Mouse (Mus musculus) heart, adult 2 months (tissue): ENCODE results near the gene Kazald1. TPM values are rescaled to one million over a fixed set of nuclear protein-coding genes. Genes with fewer than 3 reads are reported as not detected.
A peak's percentile ranks its signal among the peaks of the same experiment; 100 is the strongest.

Source experiments
- DNase-seq, 2 experiments: peaks; one replicate each; pipeline ENCODE4 v3.0.0; 2021
- H3K27ac ChIP-seq: fragments of 200-600 bp; 2 replicates; pipeline ENCODE4 v1.8.1; 2022
- H3K27me3 ChIP-seq: fragments of 200-500 bp; 2 replicates; pipeline ENCODE4 v1.6.1; 2012; ENCODE audit warnings: mild to moderate bottlenecking, low read length, inconsistent platforms, mixed read lengths; ENCODE audit not compliant: control insufficient read depth, insufficient read depth
- H3K36me3 ChIP-seq: fragments of 200-500 bp; 2 replicates; pipeline ENCODE4 v1.6.1; 2012; ENCODE audit warnings: low read length, inconsistent platforms; ENCODE audit not compliant: control insufficient read depth, insufficient read depth
- H3K4me1 ChIP-seq: fragments of 200-500 bp; 2 replicates; pipeline ENCODE4 v1.6.1; 2011; ENCODE audit warnings: low read length; ENCODE audit not compliant: control insufficient read depth, insufficient read depth
- H3K4me3 ChIP-seq: fragments of 200-600 bp; 2 replicates; pipeline ENCODE4 v1.8.1; 2022
- H3K79me2 ChIP-seq: fragments of 200-500 bp; replicated peaks from 2 replicates; pipeline ENCODE4 v1.6.1; 2012; ENCODE audit warnings: mild to moderate bottlenecking, inconsistent platforms, low read length, moderate library complexity, mixed read lengths; ENCODE audit not compliant: control insufficient read depth, insufficient read depth
- H3K9ac ChIP-seq: fragments of 200-500 bp; 2 replicates; pipeline ENCODE4 v1.6.1; 2012; ENCODE audit warnings: low read depth, mild to moderate bottlenecking, control low read depth, inconsistent platforms, low read length, mixed read lengths
- CTCF ChIP-seq: fragments of 200-600 bp; IDR thresholded peaks from 2 replicates; pipeline ENCODE4 v1.8.1; 2022; ENCODE audit warnings: antibody characterized with exemption, mild to moderate bottlenecking, moderate library complexity
- EP300 ChIP-seq: fragments of 200-500 bp; IDR thresholded peaks from 2 replicates; pipeline ENCODE4 v1.6.1; 2011; ENCODE audit warnings: low read depth, low read length, control low read depth; ENCODE audit not compliant: insufficient read depth
- POLR2A ChIP-seq: fragments of 200-500 bp; IDR thresholded peaks from 2 replicates; pipeline ENCODE4 v1.6.1; 2011; ENCODE audit warnings: mild to moderate bottlenecking, low read depth, low read length, control low read depth; ENCODE audit not compliant: insufficient read depth
- WGBS: fragments of 180-500 bp; shearing (Covaris S2); methylation state at CpG from one replicate; pipeline ENCODE4 v1.1.7; 2018; 5-methylcytosine and 5-hydroxymethylcytosine counted together
- intact Hi-C: fragments of 180-260 bp; cut with DNase I; formaldehyde crosslinking; loops from one replicate; pipeline ENCODE4 v1.15.1; 2025
- polyA plus RNA-seq: library from polyadenylated mRNA; depleted of rRNA; stranded (reverse); fragments of >200 nt; gene quantifications from 2 replicates; pipeline ENCODE4 v1.2.3, GENCODE M21; 2012
- total RNA-seq, 2 experiments: library from RNA; stranded (reverse); gene quantifications; 2 replicates each; pipeline ENCODE4 v1.2.3; 2021

The Kazald1 gene
- total and polyA plus RNA-seq, 3 experiments, result 3.6 to 4.6 (median 3.9) TPM

DNA sequence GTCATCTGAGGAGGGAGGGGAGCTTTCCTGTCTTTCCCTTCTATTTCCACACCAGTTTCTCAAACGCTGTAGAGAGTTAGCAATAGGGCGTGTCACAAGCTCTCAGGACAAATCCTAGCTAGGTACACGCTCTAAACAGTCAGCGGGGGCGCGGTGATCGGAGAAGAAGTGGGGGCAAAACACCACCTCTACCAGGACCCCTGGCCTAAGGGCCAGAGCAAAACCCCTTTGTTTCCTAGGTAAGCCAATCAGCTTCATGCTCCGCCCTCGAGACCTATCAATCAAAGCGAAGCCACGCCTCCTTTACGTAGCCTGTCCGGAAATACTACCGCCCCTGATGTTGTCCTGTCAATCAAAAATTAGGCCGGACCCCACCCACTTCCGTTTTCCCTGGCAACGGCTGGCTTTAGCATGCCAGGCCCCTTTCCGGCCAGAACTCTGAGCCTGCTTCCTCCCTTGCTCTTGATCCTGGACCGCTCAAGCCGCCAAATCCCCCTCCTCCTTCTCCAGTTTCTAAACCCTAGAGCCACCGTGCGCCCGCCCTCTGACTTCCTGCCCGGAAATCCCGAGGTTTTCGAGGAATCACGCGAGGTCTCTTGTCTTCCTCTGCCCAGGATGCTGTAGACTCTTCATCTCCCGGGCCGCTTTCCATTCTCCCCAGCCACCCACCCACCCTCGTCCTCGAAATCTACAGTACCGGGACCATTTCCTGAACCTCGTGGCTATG, 16.8 kb upstream of the Kazald1 start:
- H3K79me2 ChIP-seq, result no peaks in the 10 kb centered on the region
- peak overlapping the region; percentile 71 for H3K4me3 ChIP-seq
- TF ChIP-seq EP300 (peak; percentile 72; the same call in 1 of the 2 replicates), CTCF (no peak), POLR2A (peak; percentile 84)
- peaks cover 5% of the 10 kb centered on the region for H3K4me1 ChIP-seq
- H3K27ac ChIP-seq, result peak overlapping the region; percentile 92
- peak; percentile 93 to 94 for DNase-seq
- WGBS, result under 1% methylated on average over 34 of the region's 34 CpGs
- H3K9ac ChIP-seq, result peak overlapping the region; percentile 76
- no peaks in the 10 kb centered on the region; the same call in 1 of the 2 replicates for H3K36me3 ChIP-seq
- H3K27me3 ChIP-seq, result no peaks in the 10 kb centered on the region
- intact Hi-C loops, result loop anchor here (2.0 kb wide), 1 partner anchor 17 kb away; the partner anchor contains the start of gene Kazald1

DNA sequence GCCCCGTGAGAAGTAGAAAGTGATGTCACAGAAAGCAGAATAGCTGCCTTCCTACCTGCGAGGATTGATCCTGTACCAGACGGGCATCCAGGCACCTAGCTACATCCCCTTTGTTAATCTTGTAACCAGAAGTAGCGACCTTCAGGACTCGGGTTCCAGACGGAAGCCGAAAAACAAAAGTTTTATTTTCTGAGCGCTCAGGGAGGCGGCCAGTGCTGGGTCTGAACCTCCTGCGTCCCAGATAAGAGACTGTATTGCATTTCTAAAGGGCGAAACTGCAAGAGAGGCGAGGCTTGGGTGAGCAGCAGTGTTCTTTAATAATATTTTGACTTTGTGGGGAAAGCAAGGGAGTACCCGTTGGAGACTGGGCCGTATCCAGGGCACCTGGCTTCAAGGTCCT, 16.2 kb upstream of the Kazald1 start:
- H3K36me3 ChIP-seq, result no peaks in the 10 kb centered on the region; the same call in 1 of the 2 replicates
- intact Hi-C loops, result loop anchor here (2.0 kb wide), 1 partner anchor 16 kb away; the partner anchor contains the start of gene Kazald1
- H3K4me1 ChIP-seq, result peaks cover 5% of the 10 kb centered on the region
- TF ChIP-seq EP300 (no peak), POLR2A (no peak), CTCF (no peak)
- H3K9ac ChIP-seq, result peak overlapping the region; percentile 37
- DNase-seq, result no peak
- no peaks in the 10 kb centered on the region for H3K79me2 ChIP-seq
- peak overlapping the region; percentile 71 for H3K4me3 ChIP-seq
- H3K27ac ChIP-seq, result peak overlapping the region; percentile 92
- WGBS, result 3% methylated on average over 14 of the region's 14 CpGs
- H3K27me3 ChIP-seq, result no peaks in the 10 kb centered on the region

DNA sequence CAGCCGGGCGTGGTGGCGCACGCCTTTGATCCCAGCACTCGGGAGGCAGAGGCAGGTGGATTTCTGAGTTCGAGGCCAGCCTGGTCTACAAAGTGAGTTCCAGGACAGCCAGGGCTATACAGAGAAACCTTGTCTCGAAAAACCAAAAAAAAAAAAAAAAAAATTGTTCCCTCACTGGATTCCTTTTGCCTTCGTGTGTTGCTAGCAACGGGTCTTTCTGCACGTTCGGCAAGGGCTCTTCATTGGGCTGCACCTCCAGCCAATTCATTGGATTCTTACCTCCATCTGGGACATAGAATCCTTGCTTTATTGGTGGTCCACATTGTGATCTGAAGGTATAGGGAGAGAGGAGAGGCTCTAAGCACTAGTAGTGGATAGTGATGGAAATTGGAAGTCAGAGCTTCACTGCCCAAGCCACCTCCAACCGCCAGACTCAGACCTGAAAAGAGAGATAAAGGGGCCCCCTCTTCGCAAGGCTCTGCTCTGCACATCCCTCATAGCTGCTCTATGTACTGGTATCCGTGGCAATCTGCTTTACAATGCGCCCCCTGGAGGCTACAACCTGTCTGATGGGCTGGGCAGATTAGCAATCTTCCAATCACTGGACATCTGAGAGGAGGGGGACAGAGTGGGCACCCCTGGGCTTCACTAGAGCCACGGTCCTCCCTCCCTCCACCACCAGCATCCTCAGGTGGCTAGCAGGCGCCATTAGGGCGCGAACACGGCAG, 11.3 kb upstream of the Kazald1 start:
- DNase-seq, result peak; percentile 46 to 63
- no peaks in the 10 kb centered on the region for H3K79me2 ChIP-seq
- WGBS, result 46% methylated on average over 20 of the region's 20 CpGs
- no peak overlapping the region for H3K4me3 ChIP-seq
- TF ChIP-seq CTCF (peak; percentile 77), EP300 (no peak)
- no peaks in the 10 kb centered on the region; the same call in 1 of the 2 replicates for H3K4me1 ChIP-seq
- H3K27ac ChIP-seq, result no peak overlapping the region
- no peaks in the 10 kb centered on the region for H3K36me3 ChIP-seq
- intact Hi-C loops, result no loop called here
- H3K27me3 ChIP-seq, result peaks cover 4% of the 10 kb centered on the region; the same call in 1 of the 2 replicates
- no peak overlapping the region for H3K9ac ChIP-seq

DNA sequence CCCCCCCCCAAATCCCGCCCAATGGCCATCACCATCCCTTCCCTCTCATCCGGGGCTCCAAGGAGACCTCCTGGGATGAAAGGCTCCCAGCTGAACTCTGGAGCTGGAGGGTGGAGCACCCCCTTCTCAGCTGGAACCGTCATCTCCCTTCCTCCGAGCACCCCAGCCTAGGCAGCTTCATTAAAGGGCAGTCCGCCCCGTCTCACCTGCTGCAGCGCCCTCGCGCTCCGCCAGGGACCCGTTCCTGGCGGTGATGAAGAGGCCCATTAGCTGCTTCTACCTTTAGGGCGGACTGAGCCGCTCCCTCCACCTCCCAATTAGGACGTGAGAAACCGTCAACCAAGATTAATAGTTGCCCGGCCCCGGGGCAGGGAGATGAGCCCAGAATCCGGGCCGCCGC, 9.8 kb upstream of the Kazald1 start:
- Histone ChIP-seq H3K27me3 (peaks cover 4% of the 10 kb centered on the region; the same call in 1 of the 2 replicates), H3K4me3 (no peak overlapping the region)

DNA sequence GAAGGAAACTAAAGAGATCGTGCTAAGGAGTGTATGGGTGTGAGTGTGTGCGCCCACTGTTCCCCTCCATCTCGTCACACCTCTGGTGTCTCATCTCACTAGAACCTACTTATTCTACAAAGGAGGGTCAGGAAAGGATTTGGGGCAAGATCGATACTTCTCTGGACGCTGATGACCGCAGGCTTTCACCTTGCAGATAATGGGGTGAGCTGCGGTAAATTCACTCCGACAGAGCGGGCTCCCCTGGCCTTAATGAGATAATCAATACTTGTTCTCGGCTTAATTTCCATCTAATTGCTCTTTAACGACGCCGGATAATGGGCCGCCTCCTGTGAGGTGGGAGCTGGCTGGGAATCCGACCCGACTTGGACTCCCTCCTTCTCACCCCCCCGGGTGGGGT, 7.9 kb upstream of the Kazald1 start:
- no peaks in the 10 kb centered on the region for H3K79me2 ChIP-seq
- no peaks in the 10 kb centered on the region for H3K36me3 ChIP-seq
- TF ChIP-seq EP300 (no peak), CTCF (no peak), POLR2A (no peak)
- intact Hi-C loops, result no loop called here
- H3K27ac ChIP-seq, result no peak overlapping the region
- DNase-seq, result no peak
- H3K4me3 ChIP-seq, result no peak overlapping the region
- no peak overlapping the region for H3K9ac ChIP-seq
- no peaks in the 10 kb centered on the region for H3K4me1 ChIP-seq
- peaks cover 4% of the 10 kb centered on the region; the same call in 1 of the 2 replicates for H3K27me3 ChIP-seq
- WGBS, result 41% methylated on average over 17 of the region's 17 CpGs

More for the DNA sequence above, 9.8 kb upstream of the Kazald1 start:
- Histone ChIP-seq H3K79me2 (no peaks in the 10 kb centered on the region), H3K27ac (no peak overlapping the region), H3K4me1 (no peaks in the 10 kb centered on the region), H3K36me3 (no peaks in the 10 kb centered on the region), H3K9ac (no peak overlapping the region)
- TF ChIP-seq CTCF, result no peak
- TF ChIP-seq EP300, result no peak
- TF ChIP-seq POLR2A, result no peak
- 10% methylated on average over 21 of the region's 21 CpGs for WGBS
- intact Hi-C loops, result no loop called here
- no peak for DNase-seq
